Mouse (Mus musculus): ENCODE results near the gene Slc25a20.

DNA sequence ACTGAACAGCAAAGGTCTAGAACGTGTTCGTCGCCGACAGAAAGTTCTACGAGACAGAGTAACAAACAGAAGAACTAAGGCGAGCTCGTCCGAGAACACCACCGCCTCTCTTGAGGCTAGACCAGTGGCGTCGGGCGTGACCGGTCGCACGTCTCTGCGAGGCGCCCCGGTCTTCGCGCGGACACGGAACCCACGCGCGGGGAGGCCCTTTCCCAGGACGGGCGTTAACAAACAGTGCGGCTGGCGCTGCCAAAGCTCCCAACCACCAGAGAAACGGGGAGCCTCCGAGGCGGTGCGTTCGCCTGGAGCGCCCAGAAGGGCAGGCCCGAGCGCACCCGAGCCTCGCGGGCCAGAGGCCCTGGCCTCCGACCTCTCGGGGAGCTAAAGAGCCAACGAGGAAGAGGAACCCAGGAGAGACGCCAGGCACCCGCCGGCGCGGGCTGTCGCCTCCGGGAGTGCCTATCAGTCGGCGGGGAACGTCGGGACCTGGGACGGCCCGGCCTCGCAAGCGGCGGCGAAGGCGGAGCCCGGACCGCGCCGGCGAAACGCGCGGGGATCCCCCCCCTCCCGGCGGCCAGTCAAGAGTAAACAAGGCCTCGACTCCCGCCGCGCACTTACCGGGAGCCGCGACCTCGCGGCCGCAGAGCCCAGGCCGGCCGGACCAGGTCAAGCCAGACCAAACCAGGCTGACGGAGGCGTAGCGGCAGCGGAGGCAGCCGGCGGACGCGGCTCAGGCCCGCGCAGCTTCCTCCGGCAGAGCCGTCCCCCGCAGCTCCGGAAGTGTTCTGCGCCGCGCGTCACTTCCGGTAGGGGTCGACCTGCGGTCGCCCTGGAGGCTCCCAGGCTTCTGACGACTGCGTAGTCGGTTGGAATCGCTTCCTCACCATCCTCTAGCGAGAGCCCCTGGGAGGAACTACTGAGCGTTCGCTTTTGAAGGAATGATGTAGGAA, 13.0 kb upstream of the Slc25a20 start, which contains the start of gene Arih2:
- no peak for TF ChIP-seq POLR2A (IDR thresholded peaks at IDR 0.05; ENCODE audit: borderline replicate concordance, low read depth, low read length)
- no peak for TF ChIP-seq CTCF (IDR thresholded peaks at IDR 0.05; ENCODE audit: low read depth, low read length)

All from bone marrow macrophage, adult 2 months (primary cell).